Mouse (Mus musculus) activated CD4-positive, CD25-positive, alpha-beta regulatory T cell, adult 4 months (primary cell): ENCODE results near the gene Avil. TPM values are rescaled to one million over a fixed set of nuclear protein-coding genes. Genes with fewer than 3 reads are reported as not detected.

Experiments
- ATAC-seq: one replicate; pipeline ENCODE4 v1.8.0; 2017
- polyA plus RNA-seq, 2 experiments: library from polyadenylated mRNA; unstranded; fragments of 100-300 nt; shearing (Covaris generic); gene quantifications; one replicate each; pipeline ENCODE4 v1.2.1; 2017

Avil gene
- polyA plus RNA-seq, 2 experiments from 2014 or later, result not detected

GRCm38 (mm10) chr10:127030336-127031296 is 30.1 kb downstream of the Avil start, which contains the start of gene Tsfm:
Gene Tsfm (minus strand): TSS chr10:127030840.
- ATAC-seq, result peak; percentile 84

- no peak for ATAC-seq
Observed at GRCm38 (mm10) chr10:127033301-127033741, 32.8 kb downstream of the Avil start.

- no peak for ATAC-seq
Observed at GRCm38 (mm10) chr10:127036273-127036672, 35.8 kb downstream of the Avil start.

GRCm38 (mm10) chr10:127037641-127038040 is 37.1 kb downstream of the Avil start:
- ATAC-seq, result no peak

GRCm38 (mm10) chr10:127040569-127041214 is 40.2 kb downstream of the Avil start:
- no peak for ATAC-seq

GRCm38 (mm10) chr10:127041274-127041766 is 40.8 kb downstream of the Avil start, which contains the start of the genes Mettl1 and Eef1akmt3:
Gene Mettl1 (plus strand): TSS chr10:127041414.
Gene Eef1akmt3 (minus strand): TSS chr10:127041513.
- peak; percentile 34 for ATAC-seq

GRCm38 (mm10) chr10:127041774-127042338 is 41.3 kb downstream of the Avil start:
- peak; percentile 75 for ATAC-seq

GRCm38 (mm10) chr10:127042468-127043115 is 42.1 kb downstream of the Avil start:
- no peak for ATAC-seq

- no peak for ATAC-seq
Observed at GRCm38 (mm10) chr10:127043187-127043586, 42.7 kb downstream of the Avil start.

- ATAC-seq, result no peak
Observed at GRCm38 (mm10) chr10:127047954-127048353, 47.4 kb downstream of the Avil start, which contains the start of gene Cyp27b1. Gene Cyp27b1 (plus strand): TSS chr10:127048250.

GRCm38 (mm10) chr10:127048608-127049394 is 48.3 kb downstream of the Avil start:
- no peak for ATAC-seq

GRCm38 (mm10) chr10:127049395-127050118 is 49.0 kb downstream of the Avil start:
- peak; percentile 57 for ATAC-seq

- peak; percentile 19 for ATAC-seq
Observed at GRCm38 (mm10) chr10:127050119-127050474, 49.6 kb downstream of the Avil start.

GRCm38 (mm10) chr10:127054646-127055045 is 54.1 kb downstream of the Avil start:
- ATAC-seq, result no peak

GRCm38 (mm10) chr10:127055406-127055805 is 54.9 kb downstream of the Avil start:
- ATAC-seq, result no peak

- no peak for ATAC-seq
Observed at GRCm38 (mm10) chr10:127056490-127056889, 56.0 kb downstream of the Avil start.

- peak; percentile 58 for ATAC-seq
Observed at GRCm38 (mm10) chr10:127058161-127058560, 57.7 kb downstream of the Avil start.

GRCm38 (mm10) chr10:127058708-127059107 is 58.2 kb downstream of the Avil start:
- no peak for ATAC-seq

- no peak for ATAC-seq
Observed at GRCm38 (mm10) chr10:127059174-127059967, 58.9 kb downstream of the Avil start.
